8 mouse cellular contexts compared by ENCODE assay signal in the genomic region with DNA sequence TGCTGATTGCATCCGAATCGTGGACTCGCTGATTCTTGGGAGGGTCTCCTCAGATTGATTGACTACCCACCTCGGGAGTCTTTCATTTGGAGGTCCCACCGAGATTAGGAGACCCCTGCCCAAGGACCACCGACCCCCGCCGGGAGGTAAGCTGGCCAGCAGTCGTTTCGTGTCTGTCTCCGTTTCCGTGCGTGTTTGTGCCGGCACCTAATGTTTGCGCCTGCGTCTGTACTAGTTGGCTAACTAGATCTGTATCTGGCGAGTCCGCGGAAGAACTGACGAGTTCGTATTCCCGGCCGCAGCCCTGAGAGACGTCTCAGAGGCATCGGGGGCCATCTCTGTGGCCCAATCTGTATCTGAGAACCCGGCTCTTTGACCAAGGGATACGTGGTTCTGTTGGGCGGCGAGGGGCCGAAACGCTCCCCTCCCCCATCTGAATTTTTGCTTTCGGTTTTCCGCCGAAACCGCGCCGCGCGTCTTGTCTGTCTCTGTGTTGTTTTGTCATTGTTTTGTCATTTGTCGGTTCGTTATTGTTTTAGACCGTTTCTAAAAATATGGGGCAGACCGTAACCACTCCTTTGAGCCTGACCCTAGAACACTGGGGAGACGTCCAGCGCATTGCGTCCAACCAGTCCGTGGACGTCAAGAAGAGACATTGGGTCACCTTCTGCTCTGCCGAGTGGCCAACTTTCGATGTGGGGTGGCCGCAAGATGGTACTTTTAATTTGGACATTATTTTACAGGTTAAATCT.
A peak's percentile ranks its signal among the peaks of the same experiment; 100 is the strongest.
DNase-seq lines count a peak whose midpoint lies in the region; ATAC-seq and TF ChIP-seq lines count a peak whose summit lies in the region.
"Not testable (repeated sequence)": the region's sequence is repeated elsewhere in the genome, so short reads cannot be mapped to it uniquely, and the experiment has no call there.

No protein-coding gene starts in this region.

- not testable (repeated sequence) for H3K36me3 ChIP-seq in hindbrain, embryonic 15.5 days; liver, embryonic 16.5 days (ENCODE audit: control insufficient read depth, insufficient read depth); midbrain, postnatal 0 days (ENCODE audit: insufficient read depth, low read length); stomach, embryonic 15.5 days

- DNase-seq in adrenal gland, adult 2 months = peak; percentile 56
- DNase-seq in embryo, embryonic 11 days = peak; percentile 5
- peak; percentile 6 for DNase-seq in gastrocnemius, postnatal 14 days
- peak; percentile 16 to 36 for DNase-seq in kidney, postnatal 4 days
- DNase-seq in midbrain, postnatal 0 days (ENCODE audit: low spot score) = not testable (repeated sequence)

- H3K27ac ChIP-seq in hindbrain, embryonic 15.5 days (replicated peaks); liver, embryonic 16.5 days (ENCODE audit: low read length); midbrain, postnatal 0 days (ENCODE audit: low read depth, low read length); stomach, embryonic 15.5 days: not testable (repeated sequence)

- H3K9ac ChIP-seq in hindbrain, embryonic 15.5 days; liver, embryonic 16.5 days (ENCODE audit: low read depth, low read length); midbrain, postnatal 0 days (replicated peaks; ENCODE audit: low read length, poor library complexity, severe bottlenecking); stomach, embryonic 15.5 days: not testable (repeated sequence)

- not testable (repeated sequence) for ATAC-seq in hindbrain, embryonic 15.5 days (ENCODE audit: low FRiP score, low read depth); liver, embryonic 16.5 days (ENCODE audit: low read depth); midbrain, postnatal 0 days (ENCODE audit: low FRiP score); stomach, embryonic 15.5 days (ENCODE audit: insufficient read depth, low FRiP score, low read depth)

- not testable (repeated sequence) for H3K4me1 ChIP-seq in hindbrain, embryonic 15.5 days (replicated peaks); liver, embryonic 16.5 days (ENCODE audit: control insufficient read depth, low read depth, low read length); midbrain, postnatal 0 days (ENCODE audit: insufficient read depth, low read length); stomach, embryonic 15.5 days

- 72% methylated on average over 51 of the region's 51 CpGs for WGBS in hindbrain, embryonic 15.5 days
- WGBS in liver, embryonic 16.5 days (ENCODE audit: insufficient replicate concordance) = 59% methylated on average over 48 of the region's 51 CpGs
- 67% methylated on average over 49 of the region's 51 CpGs for WGBS in midbrain, postnatal 0 days
- 69% methylated on average over 51 of the region's 51 CpGs for WGBS in stomach, embryonic 15.5 days

- not testable (repeated sequence) for H3K9me3 ChIP-seq in hindbrain, embryonic 15.5 days; liver, embryonic 16.5 days (replicated peaks; ENCODE audit: control insufficient read depth, low read length); stomach, embryonic 15.5 days
- peaks cover 15% of the 10 kb centered on the region for H3K9me3 ChIP-seq in midbrain, postnatal 0 days (ENCODE audit: low read length)

- intact Hi-C loops in gastrocnemius, postnatal 14 days (cut with DNase I; ENCODE audit: low total_unique reads) = not testable (repeated sequence)

- TF ChIP-seq CTCF in midbrain, postnatal 0 days (IDR thresholded peaks at IDR 0.05) = not testable (repeated sequence)

- H3K4me2 ChIP-seq in hindbrain, embryonic 15.5 days = peak overlapping the region; percentile 46
- peak overlapping the region; percentile 32; the same call in 1 of the 2 replicates for H3K4me2 ChIP-seq in liver, embryonic 16.5 days (ENCODE audit: low read depth, low read length)
- not testable (repeated sequence) for H3K4me2 ChIP-seq in midbrain, postnatal 0 days (ENCODE audit: low read depth, low read length, poor library complexity, severe bottlenecking)
- peak overlapping the region; percentile 33 for H3K4me2 ChIP-seq in stomach, embryonic 15.5 days

- H3K27me3 ChIP-seq in hindbrain, embryonic 15.5 days; liver, embryonic 16.5 days (ENCODE audit: control insufficient read depth, insufficient read depth, low read depth, low read length); midbrain, postnatal 0 days (ENCODE audit: insufficient read depth, low read length); stomach, embryonic 15.5 days (replicated peaks): not testable (repeated sequence)

- H3K4me3 ChIP-seq in hindbrain, embryonic 15.5 days = peak overlapping the region; percentile 36
- H3K4me3 ChIP-seq in liver, embryonic 16.5 days (ENCODE audit: low read depth, low read length) = peak overlapping the region; percentile 50
- peak overlapping the region; percentile 24; the same call in 1 of the 2 replicates for H3K4me3 ChIP-seq in midbrain, postnatal 0 days (ENCODE audit: low read depth, low read length)
- H3K4me3 ChIP-seq in stomach, embryonic 15.5 days (replicated peaks) = peak overlapping the region; percentile 31; the same call in 1 of the 2 replicates
